Mouse (Mus musculus) erythroblast, embryonic 14.5 days (primary cell): Measurements from ENCODE around the gene Fam32a.

Source experiments
- GATA1 ChIP-seq: IDR thresholded peaks from 2 replicates; pipeline ENCODE4 v1.6.1; 2012; ENCODE audit warnings: low read length, inconsistent platforms, mixed read lengths
- TAL1 ChIP-seq: IDR thresholded peaks from 3 replicates; pipeline ENCODE4 v1.6.1; 2012; ENCODE audit warnings: low read length, inconsistent platforms, mixed read lengths

DNA sequence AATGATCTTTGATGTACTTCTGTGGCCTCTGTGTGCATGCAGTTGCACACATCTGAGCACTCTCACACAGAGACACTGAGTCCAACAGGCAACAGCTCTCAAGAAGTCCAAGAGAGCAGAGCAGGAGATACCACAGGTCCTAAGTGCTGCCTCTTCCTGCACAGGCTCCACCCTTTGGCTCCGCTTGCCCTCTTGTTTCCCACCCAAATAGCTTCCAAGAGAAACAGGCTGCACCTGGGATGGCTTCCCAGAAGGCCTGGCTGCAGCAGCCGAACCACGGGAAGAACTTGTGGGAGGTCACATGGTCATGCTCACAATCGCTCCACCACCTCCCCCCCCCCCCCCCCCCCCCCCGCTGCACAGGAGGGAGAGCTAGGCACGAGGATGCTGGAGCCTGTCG, 45.8 kb downstream of the Fam32a start:
- TF ChIP-seq GATA1: no peak
- no peak for TF ChIP-seq TAL1
